Mouse (Mus musculus) erythroblast, embryonic 14.5 days (primary cell): ENCODE results near the gene Usp12.

Experiments
- GATA1 ChIP-seq: IDR thresholded peaks from 2 replicates; pipeline ENCODE4 v1.6.1; 2012; ENCODE audit warnings: low read length, inconsistent platforms, mixed read lengths
- TAL1 ChIP-seq: IDR thresholded peaks from 3 replicates; pipeline ENCODE4 v1.6.1; 2012; ENCODE audit warnings: low read length, inconsistent platforms, mixed read lengths

GRCm38 (mm10) chr5:146771982-146772381 is 22.8 kb downstream of the Usp12 start:
- no peak for TF ChIP-seq GATA1
- TF ChIP-seq TAL1: no peak
